Mouse (Mus musculus): ENCODE measurements at regions not wholly inside any gene's neighbourhood (a gene's known extent, or its start where the extent isn't known, plus 50 kb on each side); places are given as distances from the start of the nearest gene placed in this dataset.

DNA sequence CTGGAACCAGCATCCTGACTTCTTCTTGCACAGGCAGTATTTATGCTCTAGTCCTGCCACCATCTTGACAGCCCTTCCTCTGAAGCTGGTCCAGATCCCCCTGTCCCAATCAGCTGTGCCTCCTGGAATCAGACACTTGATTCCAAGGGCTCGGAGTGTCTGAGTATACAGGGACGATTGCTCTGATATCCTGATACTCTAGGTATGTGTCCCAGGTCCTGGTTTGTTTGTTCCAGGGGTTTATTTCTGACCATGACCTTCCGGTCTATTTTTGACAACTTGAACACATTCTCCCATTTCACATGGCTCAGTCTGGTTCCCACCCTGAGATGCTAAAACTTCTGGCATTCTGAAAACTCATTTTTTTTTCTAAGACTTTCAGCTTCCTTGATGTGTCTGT lies 85.8 kb upstream of the 1700025G04Rik start:
- TF ChIP-seq MYOG (IDR thresholded peaks at IDR 0.05; ENCODE audit: control insufficient read depth in 1 of 3, insufficient read depth in 1 of 3, insufficient read length in 2 of 3, low read depth in 2 of 3) (no peak), SRF (IDR thresholded peaks at IDR 0.05; ENCODE audit: control insufficient read depth, insufficient read length, low read depth) (no peak), POLR2A (IDR thresholded peaks at IDR 0.05; ENCODE audit: insufficient read length, low read depth) (no peak), USF1 (IDR thresholded peaks at IDR 0.05; ENCODE audit: low read depth) (no peak), CEBPB (IDR thresholded peaks at IDR 0.05; ENCODE audit: insufficient read depth, poor library complexity, severe bottlenecking) (no peak), TCF3 (IDR thresholded peaks at IDR 0.05; ENCODE audit: insufficient read length, low read depth) (no peak), POLR2AphosphoS2 (IDR thresholded peaks at IDR 0.05; ENCODE audit: insufficient read length, low read depth) (no peak), E2F4 (IDR thresholded peaks at IDR 0.05; ENCODE audit: insufficient read depth) (no peak), MAX (IDR thresholded peaks at IDR 0.05; ENCODE audit: low read depth) (no peak)
